Mouse (Mus musculus) liver, embryonic 14.5 days (tissue): ENCODE data around the gene Cnr2. TPM values are rescaled to one million over a fixed set of nuclear protein-coding genes. Genes with fewer than 3 reads are reported as not detected.

Source experiments
- ATAC-seq: fragments of 200-750 bp; cut with Nextera tagmentation; 2 replicates; pipeline ENCODE4 v1.8.0; 2017; ENCODE audit warnings: moderate number of reproducible peaks, mild to moderate bottlenecking, moderate library complexity; ENCODE audit not compliant: insufficient read depth
- DNase-seq, 3 experiments: peaks; one replicate each; pipeline ENCODE4 v3.0.0-alpha.2; 2012 to 2013; ENCODE audit warnings: low read depth in 3 of 3, low spot score in 3 of 3
- H3K27ac ChIP-seq: fragments of 300-500 bp; sonication (generic); 2 replicates; pipeline ENCODE4 v1.5.1; 2014; ENCODE audit warnings: moderate library complexity, mild to moderate bottlenecking, control low read depth, inconsistent platforms
- H3K27me3 ChIP-seq: fragments of 300-500 bp; sonication (generic); 2 replicates; pipeline ENCODE4 v1.6.1; 2014; ENCODE audit warnings: mild to moderate bottlenecking, low read length, moderate library complexity; ENCODE audit not compliant: control insufficient read depth, insufficient read depth
- H3K36me3 ChIP-seq: fragments of 300-500 bp; sonication (generic); replicated peaks from 2 replicates; pipeline ENCODE4 v1.6.1; 2014; ENCODE audit warnings: low read depth; ENCODE audit not compliant: control insufficient read depth, insufficient read depth
- H3K4me1 ChIP-seq, 2 experiments: fragments of 200-500 bp in 1 of 2; fragments of 300-500 bp in 1 of 2; sonication (generic) in 1 of 2; replicated peaks; 2 replicates each; pipeline ENCODE4 v1.6.1; 2012 to 2014; ENCODE audit warnings: antibody characterized with exemption in 1 of 2, inconsistent platforms in 1 of 2, low read length in 1 of 2; ENCODE audit not compliant: control insufficient read depth in 2 of 2, insufficient read depth in 2 of 2
- H3K4me2 ChIP-seq: fragments of 300-500 bp; sonication (generic); 2 replicates; pipeline ENCODE4 v1.6.1; 2014; ENCODE audit warnings: low read depth, mild to moderate bottlenecking, control low read depth, moderate library complexity
- H3K4me3 ChIP-seq, 2 experiments: fragments of 200-500 bp in 1 of 2; fragments of 300-500 bp in 1 of 2; sonication (generic) in 1 of 2; 2 replicates each; pipeline ENCODE4 v1.5.1; 2012 to 2014; ENCODE audit warnings: low read depth in 2 of 2, low read length in 2 of 2, mild to moderate bottlenecking in 2 of 2, control low read depth in 1 of 2, inconsistent platforms in 1 of 2, moderate library complexity in 1 of 2; ENCODE audit not compliant: insufficient read depth in 1 of 2
- H3K9ac ChIP-seq: fragments of 300-500 bp; sonication (generic); replicated peaks from 2 replicates; pipeline ENCODE4 v1.6.1; 2014; ENCODE audit warnings: mild to moderate bottlenecking, control low read depth, moderate library complexity
- H3K9me3 ChIP-seq: fragments of 300-500 bp; sonication (generic); 2 replicates; pipeline ENCODE4 v1.6.1; 2016; ENCODE audit warnings: low read length, mixed read lengths; ENCODE audit not compliant: control insufficient read depth
- CTCF ChIP-seq: IDR thresholded peaks from 2 replicates; pipeline ENCODE4 v1.5.1; 2016; ENCODE audit warnings: antibody characterized with exemption, low read depth, control low read depth
- EP300 ChIP-seq: IDR thresholded peaks from 2 replicates; pipeline ENCODE4 v1.6.1; 2016; ENCODE audit warnings: antibody characterized with exemption, low read depth
- WGBS: fragments of 180-500 bp; shearing (Covaris S2); extraction: QIAGEN DNeasy Blood & Tissue Kit; methylation state at CpG from one replicate; pipeline ENCODE4 v1.1.7; 2014; ENCODE audit not compliant: insufficient replicate concordance; 5-methylcytosine and 5-hydroxymethylcytosine counted together
- polyA plus RNA-seq, 2 experiments: library from polyadenylated mRNA; depleted of rRNA in 1 of 2; stranded (reverse) in 1 of 2; unstranded in 1 of 2; fragments of >200 nt; fragmentation: Nextera tagmentation in 1 of 2; extraction: Ambion mirVana in 1 of 2; gene quantifications; 2 replicates each; pipeline versions ENCODE4 v1.2.1 to v1.2.3; 2012 to 2014

Gene Cnr2
- polyA plus RNA-seq, 2 experiments, result 2.1 to 2.5 TPM

- 0 out of 2 replicates have a peak, but pooled peaks cover 2% of the 10 kb centered on the region for H3K9me3 ChIP-seq
- no peak overlapping the region for H3K4me3 ChIP-seq
- 70% methylated on average over 6 of the region's 6 CpGs for WGBS
- no peaks in the 10 kb centered on the region for H3K27me3 ChIP-seq
- peaks cover 20% of the 10 kb centered on the region for H3K36me3 ChIP-seq
- H3K4me1 ChIP-seq, result peaks cover 6 to 9% of the 10 kb centered on the region in 2 experiments
- ATAC-seq (no peak), DNase-seq (no peak)
- H3K27ac ChIP-seq, result no peak overlapping the region
- no peak overlapping the region for H3K4me2 ChIP-seq
- TF ChIP-seq EP300 (no peak), CTCF (no peak)
- no peak overlapping the region for H3K9ac ChIP-seq
Measured at GRCm38 (mm10) chr4:135949911-135950310, 54.7 kb downstream of the Cnr2 start.

GRCm38 (mm10) chr4:135950365-135950764 lies 55.2 kb downstream of the Cnr2 start:
- Histone ChIP-seq H3K9me3 (0 out of 2 replicates have a peak, but pooled peaks cover 2% of the 10 kb centered on the region), H3K36me3 (peaks cover 22% of the 10 kb centered on the region), H3K4me1 (peaks cover 6 to 9% of the 10 kb centered on the region in 2 experiments), H3K27ac (no peak overlapping the region), H3K9ac (no peak overlapping the region), H3K27me3 (no peaks in the 10 kb centered on the region), H3K4me3 (no peak overlapping the region), H3K4me2 (no peak overlapping the region)
- 73% methylated on average over 6 of the region's 6 CpGs for WGBS
- DNase-seq (no peak), ATAC-seq (no peak)
- TF ChIP-seq CTCF, result no peak

GRCm38 (mm10) chr4:135951505-135951904 lies 56.3 kb downstream of the Cnr2 start:
- TF ChIP-seq EP300, result no peak
- TF ChIP-seq CTCF, result peak; percentile 56
- DNase-seq (no peak), ATAC-seq (no peak)
- peaks cover 27% of the 10 kb centered on the region for H3K36me3 ChIP-seq
- 85% methylated on average over 3 of the region's 3 CpGs for WGBS
- H3K4me1 ChIP-seq, result peaks cover 3% of the 10 kb centered on the region in 2 experiments; a peak in 2 of 4 replicates
- no peak overlapping the region for H3K4me3 ChIP-seq
- H3K27me3 ChIP-seq, result no peaks in the 10 kb centered on the region
- 0 out of 2 replicates have a peak, but pooled peaks cover 2% of the 10 kb centered on the region for H3K9me3 ChIP-seq
- no peak overlapping the region for H3K4me2 ChIP-seq
- H3K9ac ChIP-seq, result no peak overlapping the region
- H3K27ac ChIP-seq, result no peak overlapping the region

- no peak for TF ChIP-seq EP300
- TF ChIP-seq CTCF, result no peak
- Histone ChIP-seq H3K9ac (no peak overlapping the region), H3K36me3 (peaks cover 27% of the 10 kb centered on the region), H3K9me3 (0 out of 2 replicates have a peak, but pooled peaks cover 2% of the 10 kb centered on the region), H3K27ac (no peak overlapping the region), H3K27me3 (no peaks in the 10 kb centered on the region), H3K4me3 (no peak overlapping the region), H3K4me2 (no peak overlapping the region), H3K4me1 (no peaks in the 10 kb centered on the region; a peak in 2 of 4 replicates)
- no peak for ATAC-seq
- 70% methylated on average over 3 of the region's 3 CpGs for WGBS
- DNase-seq, result no peak
Measured at GRCm38 (mm10) chr4:135953179-135953578, 58.0 kb downstream of the Cnr2 start.

- ATAC-seq (peak; percentile 46; the same call in 1 of the 2 replicates), DNase-seq (peak in 1 of 3 experiments; percentile 62)
- Histone ChIP-seq H3K27ac (no peak overlapping the region), H3K4me3 (no peak overlapping the region), H3K36me3 (peaks cover 27% of the 10 kb centered on the region), H3K4me2 (no peak overlapping the region), H3K9ac (no peak overlapping the region), H3K27me3 (no peaks in the 10 kb centered on the region), H3K9me3 (0 out of 2 replicates have a peak, but pooled peaks cover 2% of the 10 kb centered on the region), H3K4me1 (no peaks in the 10 kb centered on the region; a peak in 1 of 4 replicates)
- TF ChIP-seq EP300, result no peak
- peak; percentile 99 for TF ChIP-seq CTCF
- 9% methylated on average over 2 of the region's 2 CpGs for WGBS
Measured at GRCm38 (mm10) chr4:135954241-135954640, 59.0 kb downstream of the Cnr2 start.
